In the genomic region with DNA sequence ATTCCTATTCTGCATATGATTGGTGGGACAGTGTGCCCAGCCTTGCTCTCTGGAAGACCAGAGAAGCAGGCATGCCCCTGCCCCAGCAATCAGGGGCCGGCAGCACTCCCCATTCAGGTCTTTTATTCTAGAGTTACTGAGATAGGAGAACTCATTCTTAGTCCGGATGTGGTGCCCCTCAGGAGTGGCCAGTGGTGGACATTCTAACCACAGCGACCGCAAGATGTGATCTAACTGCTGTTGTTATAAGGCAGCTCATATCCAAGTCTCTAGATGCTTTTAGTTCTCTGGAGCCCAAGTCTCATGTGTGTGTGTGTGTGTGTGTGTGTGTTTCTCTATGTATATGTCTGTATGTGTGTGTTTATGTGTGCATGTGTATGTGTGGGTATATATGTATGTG, we compare ENCODE assay signal across 25 mouse cellular contexts. TPM values are rescaled to one million over a fixed set of nuclear protein-coding genes. Genes with fewer than 3 reads are reported as not detected.
DNase-seq lines count a peak whose midpoint lies in the region; ATAC-seq and TF ChIP-seq lines count a peak whose summit lies in the region.
"Had no signal": no experiment of that assay in that cellular context is flagged by ENCODE, and none has a peak within 500 bp of the region (broad histone marks: within the 10 kb centered on the region; RNA-seq: fewer than 3 reads in every experiment).

No protein-coding gene starts in this region.

- H3ac ChIP-seq in myocyte (ENCODE audit: control insufficient read depth, insufficient read length): no peak overlapping the region

- no peaks in the 10 kb centered on the region for H3K36me3 ChIP-seq in kidney, adult 2 months (ENCODE audit: control insufficient read depth, insufficient read depth, low read length)
- H3K36me3 ChIP-seq in embryonic facial prominence, embryonic 15.5 days: no peaks in the 10 kb centered on the region
- H3K36me3 ChIP-seq in myocyte (ENCODE audit: control insufficient read depth, insufficient read depth): no peaks in the 10 kb centered on the region
- H3K36me3 ChIP-seq: forebrain, embryonic 10.5 days; forebrain, embryonic 15.5 days; heart, embryonic 10.5 days; hindbrain, embryonic 12.5 days had no signal

- H3K4me1 ChIP-seq in kidney, adult 2 months (ENCODE audit: control insufficient read depth, insufficient read depth, low read length): peaks cover 13% of the 10 kb centered on the region
- no peaks in the 10 kb centered on the region for H3K4me1 ChIP-seq in embryonic facial prominence, embryonic 15.5 days
- H3K4me1 ChIP-seq: forebrain, embryonic 15.5 days; hindbrain, embryonic 12.5 days had no signal

- no peak for TF ChIP-seq POLR2A in kidney, adult 2 months (IDR thresholded peaks at IDR 0.05; ENCODE audit: low read depth, low read length)
- no peak for TF ChIP-seq POLR2A in myocyte (IDR thresholded peaks at IDR 0.05; ENCODE audit: insufficient read length, low read depth)

- ATAC-seq in embryonic facial prominence, embryonic 15.5 days (ENCODE audit: insufficient number of reproducible peaks, low FRiP score, low TSS enrichment, low read depth): 0 out of 2 replicates have a peak, but pooled peaks have one; percentile 7
- ATAC-seq: forebrain, embryonic 15.5 days; hindbrain, embryonic 16.5 days had no signal

- no peak overlapping the region for H3K4me2 ChIP-seq in embryonic facial prominence, embryonic 15.5 days (replicated peaks)
- H3K4me2 ChIP-seq in myocyte (ENCODE audit: low read depth): peak overlapping the region; percentile 16
- H3K4me2 ChIP-seq: forebrain, embryonic 15.5 days; hindbrain, embryonic 12.5 days had no signal

- no peak for DNase-seq in kidney, adult 2 months
- no peak for DNase-seq in kidney, adult 9 months
- no peak for DNase-seq in ovary, adult 18-20 months (ENCODE audit: low spot score)
- no peak for DNase-seq in right cerebral cortex, adult 18-20 months
- DNase-seq in left cerebral cortex, adult 18-20 months (ENCODE audit: low spot score in 2 of 2): no peak
- DNase-seq: adrenal gland, adult 2 months; adrenal gland, postnatal 25 days; cerebellum, adult 2 months; cerebellum, postnatal 14 days; gastrocnemius, postnatal 36 days; heart, adult 18-20 months; heart, postnatal 10 days; heart, postnatal 4 days had no signal

- no peak overlapping the region for H3K4me3 ChIP-seq in kidney, adult 2 months (ENCODE audit: insufficient read depth, low read depth, low read length)
- H3K4me3 ChIP-seq in embryonic facial prominence, embryonic 15.5 days (replicated peaks): no peak overlapping the region
- H3K4me3 ChIP-seq in myocyte: no peak overlapping the region
- H3K4me3 ChIP-seq: erythroblast, embryonic 14.5 days; forebrain, embryonic 10.5 days; forebrain, embryonic 15.5 days; heart, embryonic 10.5 days; hindbrain, embryonic 12.5 days had no signal

- H3K9me3 ChIP-seq in embryonic facial prominence, embryonic 15.5 days (replicated peaks): no peaks in the 10 kb centered on the region
- H3K9me3 ChIP-seq: forebrain, embryonic 10.5 days; forebrain, embryonic 15.5 days; heart, embryonic 10.5 days; hindbrain, embryonic 12.5 days had no signal

- no peak overlapping the region for H3K9ac ChIP-seq in embryonic facial prominence, embryonic 15.5 days
- H3K9ac ChIP-seq: forebrain, embryonic 15.5 days had no signal

- H3K27ac ChIP-seq in kidney, adult 2 months (ENCODE audit: insufficient read depth, low read depth, low read length): peak overlapping the region; percentile 22; the same call in 1 of the 2 replicates
- H3K27ac ChIP-seq in embryonic facial prominence, embryonic 15.5 days (replicated peaks): no peak overlapping the region
- H3K27ac ChIP-seq: forebrain, embryonic 10.5 days; forebrain, embryonic 15.5 days; heart, embryonic 10.5 days; hindbrain, embryonic 12.5 days had no signal

- TF ChIP-seq CTCF in kidney, adult 2 months (conservative IDR thresholded peaks at IDR 0.05; ENCODE audit: insufficient read depth, insufficient read length, low read depth, low read length): no peak

- no peaks in the 10 kb centered on the region for H3K27me3 ChIP-seq in kidney, adult 2 months (replicated peaks; ENCODE audit: control insufficient read depth, insufficient read depth, low read length)
- H3K27me3 ChIP-seq in embryonic facial prominence, embryonic 15.5 days: no peaks in the 10 kb centered on the region
- H3K27me3 ChIP-seq in myocyte (ENCODE audit: control insufficient read depth, insufficient read depth, insufficient read length): peaks cover 30% of the 10 kb centered on the region
- H3K27me3 ChIP-seq: forebrain, embryonic 15.5 days; hindbrain, embryonic 12.5 days had no signal

- H3K79me2 ChIP-seq in myocyte (ENCODE audit: control insufficient read depth, insufficient read depth): no peaks in the 10 kb centered on the region

- 71% methylated on average over 4 of the region's 4 CpGs for WGBS in kidney, adult 2 months
- WGBS in embryonic facial prominence, embryonic 15.5 days: 86% methylated on average over 4 of the region's 4 CpGs

TF ChIP-seq in myocyte, 11 proteins besides CTCF, POLR2A, EP300 and RAD21:
- TF ChIP-seq MAX (IDR thresholded peaks at IDR 0.05; ENCODE audit: low read depth) (no peak), CEBPB (IDR thresholded peaks at IDR 0.05; ENCODE audit: insufficient read depth, poor library complexity, severe bottlenecking) (no peak), MYOG (IDR thresholded peaks at IDR 0.05; ENCODE audit: control insufficient read depth in 1 of 3, insufficient read depth in 1 of 3, insufficient read length in 2 of 3, low read depth in 2 of 3) (no peak), TCF3 (IDR thresholded peaks at IDR 0.05; ENCODE audit: insufficient read length, low read depth) (no peak)

RNA-seq across cellular contexts. Expression of gene Dio1, which starts 6.6 kb away (rescaled TPM):
- 70.0 and 72.9 TPM in 2 replicates for polyA plus RNA-seq in kidney, adult 2 months (2012; rRNA removed)
- polyA plus RNA-seq in embryonic facial prominence, embryonic 15.5 days (2015; fragmentation: Nextera tagmentation; extraction: Ambion mirVana): 0.35 and 0.89 TPM in 2 replicates
- polyA plus RNA-seq in myocyte (2012; fragmentation: generic; extraction: Trizol): not detected
- not detected for total RNA-seq in left cerebral cortex, adult 18-20 months (2021)
- total RNA-seq: adrenal gland, postnatal 25 days; ES-E14; gastrocnemius, postnatal 36 days; heart, adult 18-20 months; heart, postnatal 10 days; heart, postnatal 4 days had no signal
- polyA plus RNA-seq: cortical plate, adult 2 months; embryonic facial prominence, embryonic 14.5 days; erythroblast, embryonic 14.5 days; forebrain, embryonic 10.5 days; forebrain, embryonic 15.5 days; heart, embryonic 10.5 days; heart, embryonic 14.5 days; hindbrain, embryonic 12.5 days; hindbrain, embryonic 16.5 days had no signal

RNA-seq across cellular contexts. Expression of gene Yipf1, which starts 13.8 kb away (rescaled TPM):
- 55.7 and 67.6 TPM in 2 replicates for polyA plus RNA-seq in kidney, adult 2 months (2012; rRNA removed)
- 57.3 TPM in 2 replicates for polyA plus RNA-seq in embryonic facial prominence, embryonic 15.5 days (2015; fragmentation: Nextera tagmentation; extraction: Ambion mirVana)
- polyA plus RNA-seq in myocyte (2012; fragmentation: generic; extraction: Trizol): 37.3 TPM
- 10 to 100 TPM; 45.2 to 47.4 TPM for total RNA-seq in left cerebral cortex, adult 18-20 months (2021)

RNA-seq across cellular contexts. Expression of gene Hspb11, which starts 47.0 kb away (rescaled TPM):
- polyA plus RNA-seq in kidney, adult 2 months (2012; rRNA removed): 4.2 and 7.1 TPM in 2 replicates
- 41.1 and 43.9 TPM in 2 replicates for polyA plus RNA-seq in embryonic facial prominence, embryonic 15.5 days (2015; fragmentation: Nextera tagmentation; extraction: Ambion mirVana)
- 27.9 TPM for polyA plus RNA-seq in myocyte (2012; fragmentation: generic; extraction: Trizol)
- 10 to 100 TPM; 17.8 to 18.6 TPM for total RNA-seq in left cerebral cortex, adult 18-20 months (2021)

RNA-seq across cellular contexts. Expression of gene Lrrc42, which starts 47.0 kb away (rescaled TPM):
- polyA plus RNA-seq in kidney, adult 2 months (2012; rRNA removed): 10.5 and 11.7 TPM in 2 replicates
- polyA plus RNA-seq in embryonic facial prominence, embryonic 15.5 days (2015; fragmentation: Nextera tagmentation; extraction: Ambion mirVana): 66.6 and 72.3 TPM in 2 replicates
- 31.2 TPM for polyA plus RNA-seq in myocyte (2012; fragmentation: generic; extraction: Trizol)
- total RNA-seq in left cerebral cortex, adult 18-20 months (2021): 10 to 100 TPM; 29.7 to 32.0 TPM

Comparison
In these comparisons a context has a peak if more than half of its experiments do, and no peak if none do; other contexts are left out.
1. RNA of gene Dio1, which starts 6.6 kb away (polyA plus RNA-seq): 70.0 to 72.9 TPM in kidney, adult 2 months; 0.35 to 0.89 TPM in embryonic facial prominence, embryonic 15.5 days and not detected in myocyte (single experiment); every median in the first group is over 10 times any median in the second.